Mouse (Mus musculus): Measurements from ENCODE around the gene Shisal1. TPM values are rescaled to one million over a fixed set of nuclear protein-coding genes. Genes with fewer than 3 reads are reported as not detected.

Shisal1 gene
- 0.66 TPM for polyA plus RNA-seq (2014; fragmentation: Illumina TruSeq; extraction: RNeasy Lipid Tissue Mini Kit (QIAGEN cat#74804))

DNA sequence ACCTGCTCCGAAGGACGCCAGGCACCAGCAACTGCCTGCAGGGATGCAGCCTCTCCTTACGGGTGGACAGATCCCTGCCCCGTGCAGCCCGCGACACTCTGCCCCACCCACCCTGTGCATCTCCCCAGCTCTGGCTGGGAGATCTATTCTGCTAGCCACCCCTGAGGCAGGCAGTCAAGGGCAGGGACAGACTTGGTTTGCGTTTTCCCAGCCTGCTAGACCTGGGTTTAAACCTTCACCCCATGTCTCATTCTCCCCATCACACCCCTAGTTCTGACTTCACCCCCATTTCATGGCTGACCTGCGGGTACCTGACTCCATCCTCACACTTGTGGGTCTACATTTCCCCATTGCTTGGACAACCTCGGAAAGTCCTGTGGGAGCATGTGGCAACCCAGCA lies at the start of gene Shisal1:
Shisal1 (minus strand) TSS at position 101 of the 400 bp plus-strand sequence.

Other genes starting within 250 kb of the Shisal1 start
- gene Parvb, start 215.1 kb downstream of the Shisal1 start, polyA plus RNA-seq (2014; fragmentation: Illumina TruSeq; extraction: RNeasy Lipid Tissue Mini Kit (QIAGEN cat#74804)): 2.3 TPM
- gene Parvg, start 123.1 kb downstream of the Shisal1 start, polyA plus RNA-seq (2014; fragmentation: Illumina TruSeq; extraction: RNeasy Lipid Tissue Mini Kit (QIAGEN cat#74804)): not detected
- gene Rtl6, start 110.7 kb upstream of the Shisal1 start, polyA plus RNA-seq (2014; fragmentation: Illumina TruSeq; extraction: RNeasy Lipid Tissue Mini Kit (QIAGEN cat#74804)): 1.5 TPM
- 0.34 TPM for gene Prr5, start 222.5 kb upstream of the Shisal1 start, polyA plus RNA-seq (2014; fragmentation: Illumina TruSeq; extraction: RNeasy Lipid Tissue Mini Kit (QIAGEN cat#74804))

All from ovary, adult 10 weeks (tissue).